Mouse (Mus musculus) cerebellum, adult 8-10 months (tissue): ENCODE measurements around the gene 2300009A05Rik.
A peak's percentile ranks its signal among the peaks of the same experiment; 100 is the strongest.

Experiments
- DNase-seq: peaks from one replicate; pipeline ENCODE4 v3.0.0; 2022

Gene 2300009A05Rik

DNA sequence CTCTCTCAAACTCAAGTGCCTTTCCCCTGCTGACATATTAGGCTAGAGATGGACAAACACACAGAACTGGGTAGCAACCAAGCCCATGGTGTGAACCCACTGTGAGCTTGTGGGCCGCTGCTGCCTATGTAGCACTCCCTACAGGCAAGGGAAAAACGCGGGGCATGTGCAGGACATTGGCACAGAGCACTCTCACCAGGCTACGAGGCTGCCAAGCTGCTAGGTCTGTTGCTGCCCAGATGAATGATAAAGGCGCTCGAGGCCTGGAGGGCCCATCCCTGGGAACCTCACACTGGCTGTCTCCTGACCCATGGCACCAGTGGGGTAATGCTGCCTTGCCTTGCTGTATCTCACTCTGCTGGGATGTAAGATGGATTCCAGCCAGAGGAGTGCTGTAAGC, 53.0 kb downstream of the 2300009A05Rik start:
- DNase-seq, result peak; percentile 61
